Mouse (Mus musculus) kidney, postnatal 25 days (tissue): ENCODE results near the gene Nktr.

Experiments
- DNase-seq, 2 experiments: peaks; one replicate each; pipeline ENCODE4 v3.0.0; 2021; ENCODE audit warnings: mixed read lengths in 2 of 2

The Nktr gene

GRCm38 (mm10) chr9:121708506-121709486 lies 10.2 kb upstream of the Nktr start:
- DNase-seq: no peak

GRCm38 (mm10) chr9:121709898-121710583 lies 8.9 kb upstream of the Nktr start, which contains the start of gene Ss18l2:
Gene Ss18l2 (plus strand): TSS chr9:121710329.
- DNase-seq: peak; percentile 100

- DNase-seq: peak; percentile 54 to 75
These were observed 8.4 kb upstream of the Nktr start for GRCm38 (mm10) chr9:121710584-121710975.

- no peak for DNase-seq
These were observed 1.9 kb upstream of the Nktr start for GRCm38 (mm10) chr9:121717048-121717447.

- DNase-seq: peak in 1 of 2 experiments; percentile 44
These were observed 781 bp upstream of the Nktr start for GRCm38 (mm10) chr9:121718070-121718705.

- DNase-seq: peak; percentile 23 to 58
These were observed 670 bp downstream of the Nktr start for GRCm38 (mm10) chr9:121719347-121720331.

- no peak for DNase-seq
These were observed 21.5 kb downstream of the Nktr start for GRCm38 (mm10) chr9:121740490-121740889.

- no peak for DNase-seq
These were observed 22.2 kb downstream of the Nktr start for GRCm38 (mm10) chr9:121741168-121741567.

- DNase-seq: no peak
These were observed 25.1 kb downstream of the Nktr start for GRCm38 (mm10) chr9:121744051-121744450.

GRCm38 (mm10) chr9:121752774-121753173 lies 33.8 kb downstream of the Nktr start:
- DNase-seq: no peak

- DNase-seq: no peak
These were observed 35.7 kb downstream of the Nktr start for GRCm38 (mm10) chr9:121754624-121755023.

GRCm38 (mm10) chr9:121756785-121757184 lies 37.8 kb downstream of the Nktr start:
- DNase-seq: no peak

- peak in 1 of 2 experiments; percentile 29 for DNase-seq
These were observed 38.5 kb downstream of the Nktr start for GRCm38 (mm10) chr9:121757432-121757831.

- no peak for DNase-seq
These were observed 39.2 kb downstream of the Nktr start for GRCm38 (mm10) chr9:121757835-121758814.

GRCm38 (mm10) chr9:121759091-121760081 lies 40.4 kb downstream of the Nktr start, which contains the start of gene Zfp651:
Gene Zfp651 (plus strand): TSS chr9:121759330.
- DNase-seq: peak; percentile 52 to 79

- DNase-seq: peak; percentile 67 to 85
These were observed 41.5 kb downstream of the Nktr start for GRCm38 (mm10) chr9:121760271-121761090.

GRCm38 (mm10) chr9:121761091-121761665 lies 42.2 kb downstream of the Nktr start:
- DNase-seq: no peak

- DNase-seq: no peak
These were observed 42.8 kb downstream of the Nktr start for GRCm38 (mm10) chr9:121761787-121762186.
